ENCODE assay signal across 12 mouse cellular contexts in genomic region chr1:177642712-177643467, GRCm38 (mm10).
A peak's percentile ranks its signal among the peaks of the same experiment; 100 is the strongest.
DNase-seq lines count a peak whose midpoint lies in the region; ATAC-seq and TF ChIP-seq lines count a peak whose summit lies in the region.
"Had no signal": no experiment of that assay in that cellular context is flagged by ENCODE, and none has a peak within 500 bp of the region (broad histone marks: within the 10 kb centered on the region; RNA-seq: fewer than 3 reads in every experiment).

No protein-coding gene starts in this region.

- DNase-seq in embryonic facial prominence, embryonic 14.5 days (ENCODE audit: low spot score) = peak; percentile 55
- DNase-seq in embryonic facial prominence, embryonic 10.5 days (ENCODE audit: low spot score) = no peak
- DNase-seq in lung, adult 18-20 months = peak; percentile 35 to 65
- no peak for DNase-seq in lung, postnatal 10 days
- peak; percentile 55 for DNase-seq in kidney, postnatal 10 days
- DNase-seq in embryo, embryonic 10.5 days (ENCODE audit: low spot score) = no peak
- DNase-seq in left cerebral cortex, adult 2 months (ENCODE audit: extremely low spot score in 1 of 2, low spot score in 2 of 2) = no peak
- DNase-seq: adrenal gland, postnatal 25 days; liver, embryonic 13.5 days; thymus, postnatal 14 days had no signal

- H3K4me3 ChIP-seq in embryonic facial prominence, embryonic 14.5 days (ENCODE audit: low read depth, low read length) = no peak overlapping the region
- no peak overlapping the region for H3K4me3 ChIP-seq in embryonic facial prominence, embryonic 10.5 days
- no peak overlapping the region for H3K4me3 ChIP-seq in stomach, embryonic 16.5 days (replicated peaks; ENCODE audit: low read length)
- no peak overlapping the region for H3K4me3 ChIP-seq in left cerebral cortex, adult 2 months
- H3K4me3 ChIP-seq: layer of hippocampus, adult 2 months; liver, embryonic 13.5 days had no signal

- intact Hi-C loops in left cerebral cortex, adult 2 months (cut with DNase I) = no loop called here

- WGBS in embryonic facial prominence, embryonic 14.5 days = 50% methylated on average over 10 of the region's 10 CpGs
- 64% methylated on average over 10 of the region's 10 CpGs for WGBS in embryonic facial prominence, embryonic 10.5 days
- WGBS in stomach, embryonic 16.5 days = 63% methylated on average over 10 of the region's 10 CpGs

- peak; percentile 27; the same call in 1 of the 2 replicates for ATAC-seq in embryonic facial prominence, embryonic 14.5 days (ENCODE audit: low read depth)
- ATAC-seq in stomach, embryonic 16.5 days (ENCODE audit: insufficient read depth, low FRiP score) = peak; percentile 48; the same call in 1 of the 2 replicates

- no peaks in the 10 kb centered on the region for H3K27me3 ChIP-seq in embryonic facial prominence, embryonic 14.5 days (replicated peaks; ENCODE audit: control insufficient read depth, insufficient read depth, low read length)
- no peaks in the 10 kb centered on the region; the same call in 1 of the 2 replicates for H3K27me3 ChIP-seq in embryonic facial prominence, embryonic 10.5 days (replicated peaks; ENCODE audit: low read depth, poor library complexity, severe bottlenecking)
- no peaks in the 10 kb centered on the region for H3K27me3 ChIP-seq in stomach, embryonic 16.5 days (ENCODE audit: control insufficient read depth, insufficient read depth, low read length)
- H3K27me3 ChIP-seq: liver, embryonic 13.5 days had no signal

- no peak overlapping the region for H3K27ac ChIP-seq in embryonic facial prominence, embryonic 14.5 days (replicated peaks; ENCODE audit: low read depth, low read length)
- no peak overlapping the region for H3K27ac ChIP-seq in embryonic facial prominence, embryonic 10.5 days (replicated peaks)
- peak overlapping the region; percentile 69 for H3K27ac ChIP-seq in stomach, embryonic 16.5 days (ENCODE audit: low read length)
- H3K27ac ChIP-seq in left cerebral cortex, adult 2 months = no peak overlapping the region
- H3K27ac ChIP-seq: layer of hippocampus, adult 2 months; liver, embryonic 13.5 days had no signal

- no peaks in the 10 kb centered on the region for H3K9me3 ChIP-seq in embryonic facial prominence, embryonic 14.5 days (ENCODE audit: control insufficient read depth, low read length)
- no peaks in the 10 kb centered on the region for H3K9me3 ChIP-seq in embryonic facial prominence, embryonic 10.5 days
- no peaks in the 10 kb centered on the region for H3K9me3 ChIP-seq in stomach, embryonic 16.5 days (replicated peaks; ENCODE audit: control insufficient read depth, low read length)
- H3K9me3 ChIP-seq: liver, embryonic 13.5 days had no signal

- no peak for TF ChIP-seq CTCF in left cerebral cortex, adult 2 months (IDR thresholded peaks at IDR 0.05)

- peaks cover 14% of the 10 kb centered on the region for H3K4me1 ChIP-seq in embryonic facial prominence, embryonic 14.5 days (ENCODE audit: control insufficient read depth, insufficient read depth, low read length)
- peaks cover 38% of the 10 kb centered on the region for H3K4me1 ChIP-seq in embryonic facial prominence, embryonic 10.5 days
- peaks cover 4% of the 10 kb centered on the region; the same call in 1 of the 2 replicates for H3K4me1 ChIP-seq in stomach, embryonic 16.5 days (ENCODE audit: control insufficient read depth, insufficient read depth, low read length)
- H3K4me1 ChIP-seq: liver, embryonic 13.5 days had no signal

- no peak overlapping the region for H3K4me2 ChIP-seq in embryonic facial prominence, embryonic 14.5 days (ENCODE audit: low read depth, low read length)
- no peak overlapping the region for H3K4me2 ChIP-seq in stomach, embryonic 16.5 days (ENCODE audit: low read depth, low read length)
- H3K4me2 ChIP-seq: liver, embryonic 13.5 days had no signal

- H3K9ac ChIP-seq in embryonic facial prominence, embryonic 14.5 days (ENCODE audit: low read depth, low read length) = no peak overlapping the region
- H3K9ac ChIP-seq in stomach, embryonic 16.5 days (ENCODE audit: low read length) = no peak overlapping the region
- H3K9ac ChIP-seq: liver, embryonic 13.5 days had no signal

- no peaks in the 10 kb centered on the region for H3K36me3 ChIP-seq in embryonic facial prominence, embryonic 14.5 days (ENCODE audit: control insufficient read depth, insufficient read depth, low read length)
- no peaks in the 10 kb centered on the region for H3K36me3 ChIP-seq in embryonic facial prominence, embryonic 10.5 days (replicated peaks)
- H3K36me3 ChIP-seq in stomach, embryonic 16.5 days (ENCODE audit: control insufficient read depth, insufficient read depth, low read length) = no peaks in the 10 kb centered on the region
- H3K36me3 ChIP-seq: liver, embryonic 13.5 days had no signal

Comparison
In these comparisons a context has a peak if more than half of its experiments do, and no peak if none do; other contexts are left out.
1. DNase-seq: peak in embryonic facial prominence, embryonic 14.5 days (single experiment), lung, adult 18-20 months (2 of 2) and kidney, postnatal 10 days (single experiment); none in embryonic facial prominence, embryonic 10.5 days (single experiment), lung, postnatal 10 days (single experiment), embryo, embryonic 10.5 days (single experiment) and left cerebral cortex, adult 2 months (0 of 2).